Mouse (Mus musculus) liver, postnatal 0 days (tissue): Measurements from ENCODE around the gene Eva1a. TPM values are rescaled to one million over a fixed set of nuclear protein-coding genes. Genes with fewer than 3 reads are reported as not detected.

ENCODE experiments used
- ATAC-seq: fragments of 200-750 bp; cut with Nextera tagmentation; 2 replicates; pipeline ENCODE4 v1.8.0; 2017; ENCODE audit warnings: mild to moderate bottlenecking, moderate library complexity
- DNase-seq: peaks from one replicate; pipeline ENCODE4 v3.0.0-alpha.2; 2016
- H3K27ac ChIP-seq: fragments of 300-500 bp; sonication (generic); 2 replicates; pipeline ENCODE4 v1.5.1; 2014; ENCODE audit warnings: antibody characterized with exemption, moderate library complexity, mild to moderate bottlenecking, low read depth
- H3K27me3 ChIP-seq: fragments of 300-500 bp; sonication (generic); 2 replicates; pipeline ENCODE4 v1.6.1; 2014; ENCODE audit warnings: low read length, control low read depth, mixed read lengths; ENCODE audit not compliant: insufficient read depth
- H3K36me3 ChIP-seq: fragments of 300-500 bp; sonication (generic); replicated peaks from 2 replicates; pipeline ENCODE4 v1.6.1; 2014; ENCODE audit warnings: mild to moderate bottlenecking, control low read depth, low read length, moderate library complexity, mixed read lengths; ENCODE audit not compliant: insufficient read depth
- H3K4me1 ChIP-seq: fragments of 300-500 bp; sonication (generic); 2 replicates; pipeline ENCODE4 v1.6.1; 2014; ENCODE audit warnings: antibody characterized with exemption, mild to moderate bottlenecking, control low read depth; ENCODE audit not compliant: insufficient read depth
- H3K4me2 ChIP-seq: fragments of 300-500 bp; sonication (generic); 2 replicates; pipeline ENCODE4 v1.6.1; 2014; ENCODE audit warnings: low read depth, mild to moderate bottlenecking, low read length, moderate library complexity, mixed read lengths
- H3K4me3 ChIP-seq: fragments of 300-500 bp; sonication (generic); 2 replicates; pipeline ENCODE4 v1.5.1; 2014; ENCODE audit warnings: low read depth, low read length
- H3K9ac ChIP-seq: fragments of 300-500 bp; sonication (generic); replicated peaks from 2 replicates; pipeline ENCODE4 v1.6.1; 2014; ENCODE audit warnings: mild to moderate bottlenecking, moderate library complexity
- H3K9me3 ChIP-seq: fragments of 300-500 bp; sonication (generic); 2 replicates; pipeline ENCODE4 v1.6.1; 2016; ENCODE audit warnings: mild to moderate bottlenecking, control low read depth, low read length, mixed read lengths
- CTCF ChIP-seq: sonication (generic); IDR thresholded peaks from 2 replicates; pipeline ENCODE4 v1.5.1; 2016; ENCODE audit warnings: antibody characterized with exemption, low read depth
- EP300 ChIP-seq: IDR thresholded peaks from 2 replicates; pipeline ENCODE4 v1.6.1; 2016; ENCODE audit warnings: antibody characterized with exemption, low read depth, mild to moderate bottlenecking
- WGBS: fragments of 180-500 bp; shearing (Covaris S2); extraction: QIAGEN DNeasy Blood & Tissue Kit; methylation state at CpG from one replicate; pipeline ENCODE4 v1.1.7; 2014; ENCODE audit not compliant: insufficient replicate concordance; 5-methylcytosine and 5-hydroxymethylcytosine counted together
- polyA plus RNA-seq: library from polyadenylated mRNA; unstranded; fragments of >200 nt; fragmentation: Nextera tagmentation; extraction: Ambion mirVana; gene quantifications from 2 replicates; pipeline ENCODE4 v1.2.1, GENCODE M21; 2015

Gene Eva1a
- polyA plus RNA-seq, 1 experiment from 2014 or later = 40.0 TPM

DNA sequence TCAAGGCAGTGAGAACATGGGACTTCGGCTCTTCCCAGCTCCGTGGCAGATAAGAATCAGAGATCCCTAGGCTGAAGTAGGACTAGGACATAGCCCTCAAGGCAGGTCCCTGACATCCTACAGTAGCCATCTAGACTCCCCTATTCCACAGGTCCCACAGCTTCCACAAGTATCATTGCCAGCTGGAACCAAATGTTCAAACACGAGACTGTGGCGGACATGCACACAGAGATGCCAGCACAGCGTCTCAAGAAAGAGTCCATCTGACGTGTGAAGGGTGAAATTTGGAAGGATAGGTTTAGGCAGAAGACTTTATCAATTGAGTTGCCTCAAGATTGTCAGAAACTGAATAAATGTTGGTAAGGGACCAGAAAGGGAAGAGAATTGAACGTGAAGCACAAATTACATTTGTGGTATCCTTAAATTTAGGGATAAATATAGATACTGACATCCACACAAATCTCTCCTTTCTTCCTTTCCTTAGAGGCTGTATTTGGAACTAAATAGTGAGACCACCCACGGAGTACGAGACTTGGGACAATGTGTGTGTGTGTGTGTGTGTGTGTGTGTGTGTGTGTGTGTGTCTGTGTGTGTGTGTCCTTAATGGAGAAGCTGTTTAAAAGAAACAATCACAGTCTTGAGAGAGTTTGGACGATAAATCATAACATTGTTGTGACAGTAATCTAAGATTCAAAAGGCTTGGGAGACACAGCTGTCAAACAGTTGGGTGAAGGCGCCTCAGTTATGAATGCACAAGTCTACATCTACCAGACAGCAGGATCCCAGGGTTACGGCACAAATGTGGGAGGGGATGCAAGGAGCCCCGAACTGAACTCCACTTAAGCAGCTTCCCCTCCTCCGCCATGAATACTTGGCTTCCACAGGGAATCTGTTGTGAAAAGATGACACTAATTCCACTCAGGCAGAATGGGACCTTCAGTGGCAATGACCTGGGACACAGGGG is 71.6 kb downstream of the Eva1a start:
- Histone ChIP-seq H3K4me1 (no peaks in the 10 kb centered on the region), H3K4me3 (no peak overlapping the region), H3K9me3 (no peaks in the 10 kb centered on the region), H3K27me3 (no peaks in the 10 kb centered on the region), H3K27ac (no peak overlapping the region), H3K9ac (no peak overlapping the region), H3K36me3 (no peaks in the 10 kb centered on the region), H3K4me2 (no peak overlapping the region)
- WGBS = 73% methylated on average over 14 of the region's 14 CpGs
- ATAC-seq = no peak
- no peak for DNase-seq
- TF ChIP-seq EP300 (no peak), CTCF (no peak)

DNA sequence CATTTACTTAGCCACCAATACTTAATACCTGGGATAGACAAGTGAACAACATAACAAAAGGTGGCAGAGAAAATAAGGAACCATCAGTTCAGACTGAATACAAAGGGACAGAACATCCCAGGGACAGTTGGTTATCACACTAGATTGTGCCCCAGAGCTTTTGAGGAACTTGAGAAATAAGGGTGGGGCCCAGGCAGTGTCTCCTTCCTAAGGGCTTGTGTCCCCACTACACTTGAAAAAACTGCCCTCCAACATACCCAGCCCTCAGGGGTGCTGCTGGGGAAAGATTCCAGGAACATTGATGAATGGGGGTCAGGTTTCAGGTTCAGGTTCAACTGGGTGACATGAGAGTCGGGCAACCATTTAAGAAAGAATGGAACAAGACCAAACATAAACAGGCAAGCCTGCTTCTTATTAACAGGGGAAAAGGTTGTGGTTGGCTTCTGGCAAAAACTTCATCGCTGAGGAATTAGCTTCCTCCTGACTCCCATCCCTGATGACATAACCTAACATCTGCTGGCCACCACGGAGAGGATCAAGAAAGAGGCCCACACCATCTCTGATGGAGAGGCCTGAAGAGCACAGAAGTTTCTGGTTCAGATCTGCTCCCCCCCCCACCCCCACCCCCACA is 74.6 kb downstream of the Eva1a start:
- no peak for TF ChIP-seq EP300
- TF ChIP-seq CTCF = no peak
- DNase-seq (no peak), ATAC-seq (no peak)
- no peaks in the 10 kb centered on the region for H3K9me3 ChIP-seq
- 32% methylated on average over 3 of the region's 3 CpGs for WGBS
- H3K27me3 ChIP-seq = no peaks in the 10 kb centered on the region
- no peak overlapping the region for H3K27ac ChIP-seq
- H3K4me2 ChIP-seq = no peak overlapping the region
- no peak overlapping the region for H3K9ac ChIP-seq
- H3K4me1 ChIP-seq = no peaks in the 10 kb centered on the region
- H3K36me3 ChIP-seq = no peaks in the 10 kb centered on the region
- no peak overlapping the region for H3K4me3 ChIP-seq

DNA sequence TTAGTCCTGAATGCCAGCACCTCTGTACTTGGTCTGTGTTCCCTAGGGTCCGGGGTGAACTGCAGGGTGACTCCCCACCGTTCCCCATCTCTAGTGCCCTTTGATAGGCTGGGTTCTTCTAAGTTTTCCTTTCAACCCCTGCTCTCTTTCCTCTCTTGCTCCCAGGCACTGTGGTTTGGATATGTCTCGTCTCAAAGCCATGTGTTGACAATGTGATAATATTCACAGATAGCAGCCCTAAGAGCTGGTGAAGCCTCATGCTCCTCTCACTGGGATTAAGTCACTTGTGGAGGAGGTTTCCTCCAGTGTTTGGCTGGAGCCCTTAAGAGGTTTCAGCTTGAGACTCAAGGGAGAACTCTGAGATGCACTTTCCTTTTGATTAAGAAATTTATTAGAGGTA is 75.3 kb downstream of the Eva1a start:
- Histone ChIP-seq H3K4me2 (no peak overlapping the region), H3K9me3 (no peaks in the 10 kb centered on the region), H3K4me3 (no peak overlapping the region), H3K36me3 (no peaks in the 10 kb centered on the region), H3K4me1 (no peaks in the 10 kb centered on the region), H3K9ac (no peak overlapping the region), H3K27me3 (no peaks in the 10 kb centered on the region), H3K27ac (no peak overlapping the region)
- TF ChIP-seq CTCF (no peak), EP300 (no peak)
- DNase-seq (no peak), ATAC-seq (no peak)
- WGBS = 50% methylated on average over 3 of the region's 3 CpGs

DNA sequence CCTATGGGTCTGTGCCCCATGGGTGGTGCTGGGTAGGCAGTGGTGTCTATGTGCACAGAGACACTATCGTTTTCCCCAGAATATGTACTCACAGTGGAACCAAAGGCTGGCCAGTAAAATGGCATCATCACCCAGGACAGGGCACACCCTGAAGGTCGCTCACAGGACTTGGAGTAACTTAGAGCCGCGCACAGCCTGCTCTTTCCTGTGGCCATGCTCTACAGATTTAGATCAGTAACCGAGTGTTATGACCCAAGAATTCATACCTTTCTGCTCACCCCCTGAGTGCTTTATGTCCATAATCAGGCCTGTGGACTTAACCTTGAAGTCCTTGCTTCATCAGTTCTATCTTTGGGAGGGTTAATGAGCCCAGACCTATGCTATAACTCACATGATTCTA is 77.0 kb downstream of the Eva1a start:
- Histone ChIP-seq H3K4me1 (no peaks in the 10 kb centered on the region), H3K9me3 (no peaks in the 10 kb centered on the region), H3K9ac (no peak overlapping the region), H3K27ac (no peak overlapping the region), H3K4me2 (no peak overlapping the region), H3K4me3 (no peak overlapping the region), H3K27me3 (no peaks in the 10 kb centered on the region), H3K36me3 (no peaks in the 10 kb centered on the region)
- TF ChIP-seq EP300 = no peak
- no peak for TF ChIP-seq CTCF
- ATAC-seq (no peak), DNase-seq (no peak)
- WGBS = 65% methylated on average over 5 of the region's 5 CpGs

DNA sequence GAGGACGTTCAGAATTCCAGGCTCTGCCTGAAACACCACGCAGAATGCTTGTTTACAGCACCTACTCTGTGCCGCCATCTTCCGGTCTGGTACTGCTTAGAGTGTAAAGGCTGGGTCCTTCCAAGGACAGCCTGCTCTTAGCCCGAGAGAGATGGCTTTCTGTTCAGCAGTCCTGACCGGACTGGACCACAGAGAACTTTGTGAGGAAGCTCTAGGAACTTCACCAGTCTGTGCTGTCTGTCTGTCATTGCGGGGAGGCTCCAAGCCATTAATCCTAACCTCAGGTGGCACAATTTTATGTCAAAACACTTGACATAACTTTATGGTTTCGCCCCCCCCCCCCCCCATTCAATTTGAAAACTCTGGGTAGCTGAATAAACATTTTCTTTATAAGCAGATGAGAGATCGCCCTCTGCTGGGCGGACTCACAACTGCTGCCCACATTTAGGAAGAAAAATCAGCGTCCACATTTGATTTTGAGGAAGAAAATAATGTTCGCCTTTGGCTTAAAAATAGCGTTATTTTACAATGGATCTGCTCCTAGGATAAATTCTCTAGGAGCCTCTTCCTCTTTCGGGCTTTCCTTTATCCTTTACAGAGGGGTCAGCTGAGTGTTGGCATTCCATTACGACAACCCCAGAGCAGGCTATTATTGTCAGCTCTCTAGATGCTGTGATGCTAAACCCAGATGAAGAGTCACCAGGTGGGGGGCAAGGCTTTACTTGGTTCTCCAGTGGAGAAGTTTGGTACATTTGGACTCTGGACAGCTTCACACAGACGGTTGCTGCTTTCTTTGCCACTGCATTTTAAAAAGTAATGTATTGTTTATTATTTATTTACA is 78.7 kb downstream of the Eva1a start:
- Histone ChIP-seq H3K4me3 (0 out of 2 replicates have a peak overlapping the region, but pooled peaks have one; percentile 7), H3K4me1 (no peaks in the 10 kb centered on the region), H3K9me3 (no peaks in the 10 kb centered on the region), H3K4me2 (peak overlapping the region; percentile 51), H3K27ac (no peak overlapping the region), H3K9ac (no peak overlapping the region), H3K36me3 (no peaks in the 10 kb centered on the region), H3K27me3 (no peaks in the 10 kb centered on the region)
- 20% methylated on average over 16 of the region's 16 CpGs for WGBS
- ATAC-seq = peak; percentile 62
- TF ChIP-seq CTCF (peak; percentile 64), EP300 (no peak)
- DNase-seq = peak; percentile 62

DNA sequence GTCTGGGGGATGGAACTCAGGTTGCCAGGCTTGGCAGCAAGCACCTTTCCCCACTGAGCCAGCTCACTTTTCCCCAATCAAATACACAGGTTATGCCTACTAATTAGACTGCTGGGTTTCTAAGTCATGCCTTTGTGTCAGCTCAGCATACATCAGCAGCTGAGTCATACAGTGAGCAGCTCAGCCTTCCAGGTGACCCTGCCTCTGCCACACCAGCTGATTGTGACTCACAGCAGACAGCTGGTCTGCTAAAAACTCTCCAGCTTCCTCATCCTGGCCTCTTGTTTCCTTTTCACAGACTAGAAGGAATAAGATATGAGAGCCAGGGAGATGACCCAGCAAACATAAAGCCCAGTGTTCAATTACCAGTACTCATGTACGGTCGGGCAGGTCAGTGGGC is 84.3 kb downstream of the Eva1a start:
- ATAC-seq (no peak), DNase-seq (no peak)
- Histone ChIP-seq H3K9me3 (no peaks in the 10 kb centered on the region), H3K4me2 (no peak overlapping the region), H3K4me3 (no peak overlapping the region), H3K27me3 (no peaks in the 10 kb centered on the region), H3K4me1 (no peaks in the 10 kb centered on the region), H3K9ac (no peak overlapping the region), H3K36me3 (no peaks in the 10 kb centered on the region), H3K27ac (no peak overlapping the region)
- no peak for TF ChIP-seq EP300
- TF ChIP-seq CTCF = no peak
- 77% methylated on average over 2 of the region's 2 CpGs for WGBS
